Mouse (Mus musculus): ENCODE data around the gene Oasl2. TPM values are rescaled to one million over a fixed set of nuclear protein-coding genes. Genes with fewer than 3 reads are reported as not detected.
A peak's percentile ranks its signal among the peaks of the same experiment; 100 is the strongest.
"Not testable (repeated sequence)": the region's sequence is repeated elsewhere in the genome, so short reads cannot be mapped to it uniquely, and the experiment has no call there.

Oasl2 gene
- polyA plus RNA-seq (2012; rRNA removed): 22.0 and 31.7 TPM in 2 replicates

DNA sequence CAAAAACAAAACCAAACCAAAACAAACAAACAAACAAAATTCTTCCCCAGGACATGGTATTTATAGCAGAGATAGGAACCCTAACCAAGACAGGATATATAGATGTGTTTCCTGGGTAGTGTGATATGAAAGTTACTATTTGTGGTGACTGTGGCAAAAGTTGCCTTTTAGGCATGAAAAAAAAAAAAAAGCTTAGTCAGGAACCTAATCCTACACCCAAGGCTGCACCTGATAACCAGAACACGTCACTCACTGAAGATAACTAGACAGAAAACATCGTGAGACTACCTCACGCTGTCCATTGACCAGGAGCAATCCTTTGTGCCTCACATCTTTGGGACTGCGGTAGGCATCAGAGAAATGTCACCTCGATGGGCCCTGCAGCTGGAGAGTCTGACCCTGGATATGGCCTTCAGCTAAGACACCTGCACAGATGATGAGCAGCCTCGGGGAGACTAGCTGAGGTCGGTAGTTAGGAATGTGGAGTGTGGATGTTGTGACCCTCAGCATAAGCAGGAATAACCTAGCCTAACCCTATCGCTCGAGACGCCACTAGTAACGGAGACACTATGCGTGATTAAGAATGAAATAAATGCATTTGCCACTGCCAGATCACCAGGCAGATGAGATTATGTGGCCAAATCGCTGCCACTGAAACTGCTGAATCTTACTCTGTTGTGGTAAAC lies at the start of gene Oasl2:
Gene Oasl2 (plus strand): TSS at position 249 of the 686 bp plus-strand sequence.
- no peak for DNase-seq
- H3K27me3 ChIP-seq (ENCODE audit: control insufficient read depth, insufficient read depth, low read length): no peaks in the 10 kb centered on the region
- H3K27ac ChIP-seq (ENCODE audit: control insufficient read depth, insufficient read depth, low read length): peak within 1 kb of the TSS; percentile 60
- TF ChIP-seq CTCF (IDR thresholded peaks at IDR 0.05; ENCODE audit: borderline replicate concordance, control insufficient read depth, extremely low read depth, insufficient read depth, low read length, poor library complexity) (no peak), POLR2A (IDR thresholded peaks at IDR 0.05; ENCODE audit: control insufficient read depth, extremely low read depth, insufficient read depth, low read length, poor library complexity) (no peak)
- H3K4me3 ChIP-seq (ENCODE audit: control insufficient read depth, insufficient read depth, low read length): peak within 1 kb of the TSS; percentile 39
- 9% methylated on average over 13 of the region's 13 CpGs for WGBS
- H3K36me3 ChIP-seq (ENCODE audit: control insufficient read depth, insufficient read depth, low read length): no peaks in the 10 kb centered on the region
- H3K4me1 ChIP-seq (replicated peaks; ENCODE audit: control insufficient read depth, insufficient read depth, low read length): peaks cover 11% of the 10 kb centered on the region

DNA sequence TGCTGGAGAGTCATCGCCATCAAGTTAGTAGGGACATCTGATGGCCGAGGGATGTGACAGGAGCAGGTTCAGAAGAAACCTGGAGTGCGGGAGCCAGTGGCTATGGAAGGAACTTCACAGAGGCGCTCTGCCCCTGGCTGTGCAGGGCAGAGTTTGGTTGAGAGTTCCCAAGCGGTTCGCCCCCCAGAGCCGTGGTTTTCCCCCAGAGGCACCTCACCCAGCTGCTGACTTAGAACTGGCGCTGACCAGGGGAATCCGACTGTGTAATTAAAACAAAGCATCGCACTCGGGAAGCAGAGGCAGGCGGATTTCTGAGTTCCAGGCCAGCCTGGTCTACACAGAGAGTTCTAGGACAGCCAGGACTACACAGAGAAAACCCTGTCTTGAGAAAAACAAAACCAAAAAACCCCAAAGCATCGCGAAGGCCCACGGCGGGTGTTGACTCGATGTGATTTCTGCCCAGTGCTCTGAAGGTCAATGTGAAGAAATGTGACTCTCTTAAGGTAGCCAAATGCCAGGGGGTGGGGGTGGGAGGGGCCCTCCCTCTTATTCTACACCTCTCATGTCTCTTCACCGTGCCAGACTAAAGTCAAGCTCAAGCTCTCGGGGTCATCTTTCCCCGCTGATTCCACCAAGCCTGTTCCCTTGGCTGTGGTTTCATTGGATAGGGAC lies 45.0 kb upstream of the Oasl2 start:
- WGBS: 80% methylated on average over 20 of the region's 20 CpGs
- no peak overlapping the region for H3K27ac ChIP-seq (ENCODE audit: control insufficient read depth, insufficient read depth, low read length)
- no peak for DNase-seq
- TF ChIP-seq POLR2A (IDR thresholded peaks at IDR 0.05; ENCODE audit: control insufficient read depth, extremely low read depth, insufficient read depth, low read length, poor library complexity): no peak
- TF ChIP-seq CTCF (IDR thresholded peaks at IDR 0.05; ENCODE audit: borderline replicate concordance, control insufficient read depth, extremely low read depth, insufficient read depth, low read length, poor library complexity): no peak
- no peak overlapping the region for H3K4me3 ChIP-seq (ENCODE audit: control insufficient read depth, insufficient read depth, low read length)
- H3K27me3 ChIP-seq (ENCODE audit: control insufficient read depth, insufficient read depth, low read length): no peaks in the 10 kb centered on the region
- no peaks in the 10 kb centered on the region for H3K4me1 ChIP-seq (replicated peaks; ENCODE audit: control insufficient read depth, insufficient read depth, low read length)
- no peaks in the 10 kb centered on the region for H3K36me3 ChIP-seq (ENCODE audit: control insufficient read depth, insufficient read depth, low read length)

DNA sequence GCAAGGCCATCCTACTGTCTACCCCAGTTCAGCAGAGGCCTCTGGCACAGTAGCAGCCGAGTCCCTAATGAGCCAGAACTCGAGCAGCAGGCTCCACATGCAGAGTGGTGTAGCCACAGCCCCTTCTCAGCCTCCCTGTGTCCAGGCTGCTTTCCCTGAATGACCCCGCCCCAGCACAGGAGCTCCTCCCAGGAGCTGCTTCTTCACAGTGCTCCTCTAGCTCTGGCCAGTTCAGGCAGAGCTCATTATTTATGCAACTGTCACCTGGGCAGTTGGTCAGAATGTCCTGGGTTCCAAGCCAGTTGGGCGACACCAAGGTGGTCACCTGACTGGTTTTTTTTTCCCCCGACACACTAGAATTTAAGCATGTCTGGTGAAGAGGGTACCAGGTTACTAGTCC lies 43.4 kb upstream of the Oasl2 start, which contains the start of gene 4930519G04Rik:
Gene 4930519G04Rik (plus strand): TSS at position 301 of the 400 bp plus-strand sequence.
- not testable (repeated sequence) for H3K4me3 ChIP-seq (ENCODE audit: control insufficient read depth, insufficient read depth, low read length); H3K27ac ChIP-seq (ENCODE audit: control insufficient read depth, insufficient read depth, low read length); H3K36me3 ChIP-seq (ENCODE audit: control insufficient read depth, insufficient read depth, low read length); H3K27me3 ChIP-seq (ENCODE audit: control insufficient read depth, insufficient read depth, low read length); H3K4me1 ChIP-seq (replicated peaks; ENCODE audit: control insufficient read depth, insufficient read depth, low read length); DNase-seq
- 94% methylated on average over 3 of the region's 5 CpGs for WGBS

DNA sequence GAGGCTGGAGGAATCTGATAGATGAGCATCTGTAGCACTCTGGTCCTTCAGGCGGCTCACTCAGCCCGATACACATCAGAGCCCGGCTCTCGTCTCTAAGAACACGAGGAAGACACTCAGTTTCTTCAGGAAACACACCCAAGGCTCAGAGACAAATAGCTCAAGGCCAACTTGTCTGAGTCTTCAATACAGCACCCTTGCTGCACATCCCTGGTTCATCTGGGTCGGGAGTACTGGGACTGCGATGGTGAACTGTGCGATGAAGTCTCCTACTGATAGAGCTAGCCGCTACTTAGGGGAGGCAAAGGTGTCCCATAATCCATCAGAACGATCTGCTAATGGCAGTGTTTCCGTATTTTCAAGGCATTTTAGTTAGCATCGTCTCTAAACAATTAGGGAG lies 38.2 kb upstream of the Oasl2 start, which contains the start of gene Gm9936:
Gene Gm9936 (minus strand): TSS at position 101 of the 400 bp plus-strand sequence.
- WGBS: 89% methylated on average over 12 of the region's 12 CpGs
- DNase-seq: no peak
- no peak for TF ChIP-seq POLR2A (IDR thresholded peaks at IDR 0.05; ENCODE audit: control insufficient read depth, extremely low read depth, insufficient read depth, low read length, poor library complexity)
- TF ChIP-seq CTCF (IDR thresholded peaks at IDR 0.05; ENCODE audit: borderline replicate concordance, control insufficient read depth, extremely low read depth, insufficient read depth, low read length, poor library complexity): no peak
- no peaks in the 10 kb centered on the region for H3K27me3 ChIP-seq (ENCODE audit: control insufficient read depth, insufficient read depth, low read length)
- H3K27ac ChIP-seq (ENCODE audit: control insufficient read depth, insufficient read depth, low read length): no peak within 1 kb of the TSS
- no peak within 1 kb of the TSS for H3K4me3 ChIP-seq (ENCODE audit: control insufficient read depth, insufficient read depth, low read length)
- H3K36me3 ChIP-seq (ENCODE audit: control insufficient read depth, insufficient read depth, low read length): no peaks in the 10 kb centered on the region
- 0 out of 2 replicates have a peak, but pooled peaks cover 2% of the 10 kb centered on the region for H3K4me1 ChIP-seq (replicated peaks; ENCODE audit: control insufficient read depth, insufficient read depth, low read length)

DNA sequence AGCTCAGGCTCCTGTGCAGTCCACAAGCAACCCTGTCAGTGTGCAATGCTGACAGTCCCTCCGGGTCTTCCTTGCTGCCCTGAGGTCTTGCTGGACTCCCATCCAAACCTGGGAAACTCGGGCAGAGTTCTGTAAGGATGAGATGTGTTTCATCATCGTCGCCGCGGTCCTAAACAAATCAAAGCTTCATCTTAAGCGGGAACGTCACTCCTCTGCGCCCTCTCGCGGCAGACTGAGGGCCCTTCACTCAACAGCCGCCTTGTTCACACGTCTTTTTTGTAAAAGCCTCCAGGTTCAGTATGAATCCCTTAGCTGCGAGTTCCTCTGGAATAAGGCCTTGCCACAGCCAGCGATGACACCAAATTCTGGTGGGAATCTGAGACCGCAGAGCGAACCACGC lies 37.5 kb upstream of the Oasl2 start:
- Histone ChIP-seq H3K4me3 (ENCODE audit: control insufficient read depth, insufficient read depth, low read length) (no peak overlapping the region), H3K36me3 (ENCODE audit: control insufficient read depth, insufficient read depth, low read length) (no peaks in the 10 kb centered on the region), H3K4me1 (replicated peaks; ENCODE audit: control insufficient read depth, insufficient read depth, low read length) (0 out of 2 replicates have a peak, but pooled peaks cover 2% of the 10 kb centered on the region), H3K27ac (ENCODE audit: control insufficient read depth, insufficient read depth, low read length) (no peak overlapping the region), H3K27me3 (ENCODE audit: control insufficient read depth, insufficient read depth, low read length) (no peaks in the 10 kb centered on the region)
- whole genome bisulfite sequencing: 6% methylated on average over 18 of the region's 18 CpGs
- peak; percentile 54 for DNase-seq
- TF ChIP-seq CTCF (IDR thresholded peaks at IDR 0.05; ENCODE audit: borderline replicate concordance, control insufficient read depth, extremely low read depth, insufficient read depth, low read length, poor library complexity): peak; percentile 75; the same call in 1 of the 2 replicates
- no peak for TF ChIP-seq POLR2A (IDR thresholded peaks at IDR 0.05; ENCODE audit: control insufficient read depth, extremely low read depth, insufficient read depth, low read length, poor library complexity)

DNA sequence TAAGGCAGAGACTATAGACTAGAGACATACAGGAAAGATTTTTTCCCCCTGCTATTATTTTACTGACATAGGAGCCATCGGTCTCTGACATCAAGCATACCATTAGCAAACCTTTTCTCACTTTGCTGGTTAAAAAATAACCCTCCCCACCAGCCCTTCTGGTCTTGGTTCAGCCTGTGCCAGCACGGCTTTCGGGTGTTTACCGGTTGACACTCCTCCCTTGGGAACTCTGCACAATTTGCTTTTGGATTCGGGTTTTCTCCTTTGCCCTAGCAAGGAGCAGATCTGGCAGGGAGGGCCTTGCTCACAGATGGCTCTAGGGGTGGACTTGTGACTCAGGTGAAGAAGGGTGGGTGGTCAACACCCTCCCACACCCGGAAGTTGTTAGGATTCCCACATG lies 35.0 kb upstream of the Oasl2 start:
- WGBS: 87% methylated on average over 6 of the region's 6 CpGs
- H3K4me1 ChIP-seq (replicated peaks; ENCODE audit: control insufficient read depth, insufficient read depth, low read length): 0 out of 2 replicates have a peak, but pooled peaks cover 4% of the 10 kb centered on the region
- H3K36me3 ChIP-seq (ENCODE audit: control insufficient read depth, insufficient read depth, low read length): no peaks in the 10 kb centered on the region
- no peaks in the 10 kb centered on the region for H3K27me3 ChIP-seq (ENCODE audit: control insufficient read depth, insufficient read depth, low read length)
- no peak for TF ChIP-seq POLR2A (IDR thresholded peaks at IDR 0.05; ENCODE audit: control insufficient read depth, extremely low read depth, insufficient read depth, low read length, poor library complexity)
- no peak for TF ChIP-seq CTCF (IDR thresholded peaks at IDR 0.05; ENCODE audit: borderline replicate concordance, control insufficient read depth, extremely low read depth, insufficient read depth, low read length, poor library complexity)
- no peak overlapping the region for H3K4me3 ChIP-seq (ENCODE audit: control insufficient read depth, insufficient read depth, low read length)
- no peak for DNase-seq
- no peak overlapping the region for H3K27ac ChIP-seq (ENCODE audit: control insufficient read depth, insufficient read depth, low read length)

Measured in thymus, adult 2 months (tissue).